Mouse (Mus musculus) layer of hippocampus, adult 8-10 months (tissue): ENCODE data around the gene Dync2li1. TPM values are rescaled to one million over a fixed set of nuclear protein-coding genes. Genes with fewer than 3 reads are reported as not detected.

Experiments
- DNase-seq, 2 experiments: peaks; one replicate each; pipeline ENCODE4 v3.0.0; 2022; ENCODE audit warnings: low spot score in 2 of 2
- total RNA-seq, 4 experiments: library from RNA; stranded (reverse); gene quantifications; 2 replicates each; pipeline ENCODE4 v1.2.4; 2022

Gene Dync2li1
- total RNA-seq, 4 experiments from 2014 or later: 21.0 to 27.2 (median 23.5) TPM

DNA sequence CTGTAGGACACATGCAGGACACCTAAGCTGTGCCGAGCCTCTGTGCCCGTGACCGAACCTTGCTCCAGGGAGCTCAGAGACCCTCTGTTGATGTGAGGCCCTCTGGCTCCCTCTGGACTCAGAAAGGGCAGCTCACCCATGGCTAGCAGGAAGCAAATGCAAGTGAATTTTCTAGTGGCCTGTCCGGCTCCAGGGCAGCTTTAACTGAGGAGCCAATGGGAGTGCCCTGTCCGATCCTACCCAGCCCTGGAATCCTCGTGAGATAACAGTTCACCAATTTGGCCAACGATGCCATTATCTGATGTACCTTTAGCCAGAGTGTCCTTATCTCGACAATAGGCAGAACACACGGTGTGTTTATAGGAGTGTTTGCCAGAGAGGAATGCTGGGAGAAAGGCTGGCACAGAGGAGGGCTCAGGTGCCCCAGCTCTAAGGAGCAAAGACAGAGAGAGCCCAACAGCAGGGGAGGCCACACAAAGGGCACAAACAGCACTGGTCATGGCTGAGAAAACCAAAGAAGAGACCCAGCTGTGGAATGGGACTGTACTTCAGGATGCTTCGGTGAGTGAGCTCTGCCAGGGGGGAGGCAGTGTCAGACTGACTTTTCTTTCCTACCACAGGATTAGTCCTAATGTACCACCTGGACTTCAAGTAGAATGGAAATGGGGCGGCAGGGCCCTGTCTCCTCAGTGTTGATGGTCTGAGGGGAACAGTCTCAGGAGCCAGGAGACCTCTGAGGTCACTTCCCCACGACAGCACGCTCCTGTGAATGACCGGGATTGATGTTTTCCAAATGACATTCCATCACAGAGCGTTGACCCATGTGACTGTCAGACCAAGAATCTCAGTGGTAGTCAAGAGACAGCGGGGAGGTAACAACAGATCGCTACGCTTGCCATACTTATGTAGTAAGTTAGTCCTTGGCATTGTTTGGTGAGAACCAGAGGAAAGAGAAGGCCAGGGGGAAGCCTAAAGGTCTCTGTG, 56.7 kb downstream of the Dync2li1 start, which contains the start of gene Abcg5:
Abcg5 (minus strand) TSS at position 278 of the 984 bp plus-strand sequence.
- no peak for DNase-seq

DNA sequence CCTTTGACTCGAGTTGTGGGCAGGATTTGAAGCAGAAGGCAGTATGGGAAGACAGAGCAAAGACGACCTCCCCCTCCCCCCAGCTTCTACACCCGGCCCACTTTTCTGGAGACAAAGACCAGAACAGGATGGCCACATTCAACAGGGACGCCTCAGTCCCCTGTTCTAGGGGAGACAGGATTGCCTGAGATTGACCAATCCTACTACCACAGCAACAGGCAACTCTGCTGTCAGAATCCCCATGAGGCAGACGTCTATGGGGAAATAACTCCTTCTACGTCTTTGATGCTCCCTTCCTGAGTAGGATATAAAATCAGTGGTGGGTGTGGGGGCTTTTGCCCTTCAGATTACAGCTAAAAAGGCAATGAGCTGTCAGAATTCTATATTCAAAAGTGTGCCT, 58.0 kb downstream of the Dync2li1 start:
- no peak for DNase-seq

DNA sequence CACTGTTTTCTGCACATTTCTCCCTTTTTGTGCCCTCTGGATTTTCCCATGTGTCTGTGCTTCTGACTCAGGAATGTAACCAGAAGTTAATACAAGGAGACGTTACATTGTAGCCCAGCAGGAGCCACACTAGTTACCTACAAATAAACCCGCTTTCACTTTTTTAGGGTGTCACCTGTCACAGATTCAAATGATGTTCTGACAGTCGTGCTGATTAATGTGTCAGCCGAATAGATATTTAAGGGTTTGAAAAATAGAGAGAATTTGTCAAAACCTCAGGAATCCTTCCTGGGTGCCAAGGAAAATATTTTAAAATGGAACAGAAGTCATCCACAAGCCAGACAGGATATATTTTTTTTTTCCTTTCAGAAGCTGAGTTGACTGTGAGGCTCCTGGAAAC, 59.0 kb downstream of the Dync2li1 start:
- no peak for DNase-seq

DNA sequence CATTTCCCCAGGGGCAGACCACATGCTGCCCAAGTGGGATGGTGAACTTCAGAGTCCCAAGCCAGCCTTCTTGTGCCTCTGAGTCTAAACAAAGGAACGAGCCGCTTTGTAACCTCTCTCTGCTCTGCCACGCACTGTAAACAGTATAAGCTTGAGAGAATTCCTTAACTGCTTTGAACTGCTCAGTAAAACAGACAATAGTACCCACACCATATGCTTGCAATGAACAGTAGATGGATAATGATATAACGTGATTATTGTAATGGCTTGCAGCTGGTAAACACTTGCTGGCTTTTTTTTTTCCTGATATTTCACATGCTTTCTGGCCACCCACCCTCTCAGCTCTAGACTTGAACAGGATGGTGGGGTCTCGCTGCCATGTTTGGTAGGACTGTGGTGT, 61.7 kb downstream of the Dync2li1 start:
- DNase-seq: no peak

DNA sequence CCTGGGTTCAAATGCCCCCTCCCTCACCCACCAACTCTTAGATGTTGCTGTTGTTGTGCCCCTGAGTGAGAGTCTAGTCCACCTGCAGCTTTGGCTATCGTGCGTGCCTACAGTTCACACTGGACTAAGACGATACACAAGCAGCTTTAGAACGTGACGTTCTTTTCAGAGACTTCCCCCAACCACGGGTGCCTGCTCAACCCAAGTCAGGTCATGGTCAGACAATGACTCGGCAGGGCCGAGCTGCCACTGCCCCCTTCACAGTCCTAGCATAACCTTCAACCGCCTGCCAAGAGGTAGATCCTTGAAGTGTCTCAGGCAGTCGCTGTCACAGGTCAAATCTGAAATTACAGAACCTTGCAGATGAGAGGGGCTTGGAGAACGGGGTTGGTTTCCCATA, 62.5 kb downstream of the Dync2li1 start:
- no peak for DNase-seq

DNA sequence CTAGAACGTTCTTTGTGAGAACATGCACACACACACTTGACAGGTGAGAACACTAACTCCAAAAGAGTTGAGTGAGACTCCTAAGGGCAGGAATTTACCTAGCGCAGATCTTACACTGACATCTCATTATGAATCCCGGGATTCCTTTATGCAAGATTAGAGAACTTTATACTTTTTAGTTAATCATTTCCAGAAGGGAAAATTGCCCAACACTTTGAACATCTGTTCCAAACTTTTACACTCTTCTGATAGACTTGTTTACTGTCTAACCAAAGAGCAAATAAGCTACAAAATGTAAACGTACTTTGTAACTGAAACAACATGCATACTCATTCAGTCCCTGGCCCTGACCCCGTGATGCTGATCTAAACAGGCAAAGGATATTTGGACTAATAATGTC, 63.0 kb downstream of the Dync2li1 start:
- DNase-seq: no peak

DNA sequence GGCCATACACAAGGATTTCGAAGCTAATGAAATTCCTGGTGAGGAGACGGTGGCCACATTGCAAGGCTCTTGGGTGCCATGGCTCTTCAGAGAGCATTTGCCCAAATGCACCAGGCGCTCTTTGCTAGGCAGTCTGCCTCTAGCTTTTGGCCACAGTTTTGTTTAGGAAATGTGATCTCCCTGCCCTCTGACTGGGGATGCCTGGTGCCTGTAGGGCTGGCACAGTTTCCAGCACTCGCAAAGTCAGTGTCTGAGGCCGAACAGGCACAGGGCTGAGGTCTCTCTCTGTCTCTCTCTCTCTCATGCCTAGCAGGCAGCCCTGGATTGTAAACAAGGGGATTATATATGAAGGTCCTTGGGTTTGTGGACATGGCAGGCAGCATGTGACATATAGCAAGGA, 63.8 kb downstream of the Dync2li1 start:
- no peak for DNase-seq

DNA sequence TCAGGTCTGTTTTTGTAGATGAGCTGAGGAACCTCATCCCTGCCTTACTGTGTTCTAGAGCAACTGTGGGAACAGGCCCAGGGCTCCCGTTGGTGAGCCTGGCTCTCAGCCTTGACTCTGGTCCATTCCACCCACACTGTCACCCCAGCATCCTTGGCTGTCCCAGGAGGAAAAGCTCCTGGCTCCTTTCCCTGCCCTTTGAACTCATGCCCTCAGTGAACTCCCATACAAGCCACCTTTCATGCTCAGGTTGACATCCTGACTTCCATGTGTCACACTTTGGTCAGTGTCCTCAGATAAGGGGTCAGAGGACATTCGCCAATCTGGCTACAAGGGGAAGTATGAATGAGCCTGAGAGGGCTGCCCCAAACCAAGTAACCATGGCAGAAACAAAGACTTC, 67.4 kb downstream of the Dync2li1 start:
- no peak for DNase-seq

DNA sequence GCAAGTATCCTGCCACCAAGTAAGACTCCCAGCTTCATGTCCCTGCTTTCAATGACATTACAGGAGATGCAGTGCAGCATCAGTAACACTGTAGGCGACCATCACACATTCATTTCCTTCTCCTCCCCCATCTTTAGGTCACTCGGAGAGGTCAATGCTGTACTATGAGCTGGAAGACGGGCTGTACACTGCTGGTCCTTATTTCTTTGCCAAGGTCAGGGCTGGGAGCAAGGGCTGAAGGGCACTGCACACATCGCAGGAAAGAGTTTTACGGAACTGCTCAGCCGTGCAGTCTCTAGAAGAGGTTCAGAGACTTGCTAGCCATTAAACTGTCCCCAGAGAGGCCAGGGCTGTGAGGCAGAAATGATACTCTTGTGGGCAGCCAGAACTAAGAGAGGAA, 70.2 kb downstream of the Dync2li1 start:
- DNase-seq: no peak

DNA sequence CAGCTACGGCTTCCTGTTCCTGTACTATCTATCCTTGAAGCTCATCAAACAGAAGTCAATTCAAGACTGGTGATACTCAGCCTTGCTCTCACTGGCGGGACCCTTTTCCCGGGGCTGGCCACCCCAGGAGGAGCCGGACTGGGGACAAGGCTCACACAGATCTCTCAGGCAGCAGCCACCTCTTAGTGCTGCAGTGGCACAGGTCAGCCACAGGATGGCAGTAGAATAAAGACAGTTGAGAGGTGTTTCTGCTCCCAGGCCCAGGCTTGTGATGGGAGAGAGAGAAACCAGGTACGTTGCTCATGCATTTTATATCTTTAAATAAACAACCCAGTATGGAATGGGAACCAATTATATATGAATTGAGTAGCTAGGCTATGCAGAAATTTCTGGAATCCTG, 72.4 kb downstream of the Dync2li1 start:
- peak; percentile 56 to 76 for DNase-seq

Other genes starting within 250 kb of the Dync2li1 start
- gene Thada, start 160.3 kb upstream of the Dync2li1 start, total RNA-seq: 10 to 100 TPM; 14.7 to 20.5 (median 16.9) TPM
- gene Plekhh2, start 114.6 kb upstream of the Dync2li1 start, total RNA-seq: 1 to 10 TPM; 6.2 to 8.2 (median 6.5) TPM
- not detected for gene Abcg8, start 49.8 kb downstream of the Dync2li1 start, total RNA-seq
- gene Abcg5, start 56.5 kb downstream of the Dync2li1 start, total RNA-seq: not detected
- gene Lrpprc, start 164.3 kb downstream of the Dync2li1 start, total RNA-seq: 10 to 100 TPM; 62.3 to 66.0 (median 63.4) TPM